Mouse (Mus musculus) embryonic stem cell, embryonic (primary cell): Measurements from ENCODE around the gene Por.

Experiments used
- CTCF ChIA-PET, 4 experiments: fragments of 300-600 bp in 2 of 4; fragments of 350-600 bp in 2 of 4; sonication (Branson Sonifier 250); formaldehyde crosslinking; loops; one replicate each; lab custom pipeline; 2022; ENCODE audit warnings: inconsistent platforms in 2 of 4; lab: Charles Lee
- POLR2A ChIA-PET, 4 experiments: fragments of 300-600 bp in 2 of 4; fragments of 350-600 bp in 2 of 4; sonication (Branson Sonifier 250); formaldehyde crosslinking; loops; one replicate each; lab custom pipeline; 2022; ENCODE audit warnings: antibody characterized with exemption in 4 of 4, inconsistent platforms in 1 of 4; lab: Charles Lee

The Por gene

DNA sequence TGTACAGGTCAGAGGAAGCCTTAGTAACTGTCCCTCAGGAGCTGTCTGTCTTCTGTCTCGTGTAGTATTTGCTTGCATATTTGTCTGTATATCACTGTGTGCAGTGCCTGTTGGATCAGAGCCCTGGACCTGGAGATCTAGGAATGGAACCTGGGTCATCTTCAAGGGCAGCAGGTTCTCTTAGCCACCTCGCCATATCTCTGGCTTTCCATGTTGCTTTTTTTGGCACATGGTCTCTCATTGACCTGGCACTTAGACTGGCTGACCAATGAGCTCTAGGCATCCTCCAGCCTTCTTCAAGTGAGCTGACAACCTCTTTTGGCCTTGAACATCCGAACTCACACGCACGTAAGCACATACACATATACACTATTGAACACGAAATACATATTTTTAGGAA is 32.4 kb downstream of the Por start:
- CTCF ChIA-PET, result interaction anchor here in 3 of 4 experiments (0.6 to 1.8 kb wide), 6 partner anchors 30 to 1641 kb away, joined by 3 to 10 read pairs (median 4); partner anchors contain the start of gene Por (in 1 of the 3)

DNA sequence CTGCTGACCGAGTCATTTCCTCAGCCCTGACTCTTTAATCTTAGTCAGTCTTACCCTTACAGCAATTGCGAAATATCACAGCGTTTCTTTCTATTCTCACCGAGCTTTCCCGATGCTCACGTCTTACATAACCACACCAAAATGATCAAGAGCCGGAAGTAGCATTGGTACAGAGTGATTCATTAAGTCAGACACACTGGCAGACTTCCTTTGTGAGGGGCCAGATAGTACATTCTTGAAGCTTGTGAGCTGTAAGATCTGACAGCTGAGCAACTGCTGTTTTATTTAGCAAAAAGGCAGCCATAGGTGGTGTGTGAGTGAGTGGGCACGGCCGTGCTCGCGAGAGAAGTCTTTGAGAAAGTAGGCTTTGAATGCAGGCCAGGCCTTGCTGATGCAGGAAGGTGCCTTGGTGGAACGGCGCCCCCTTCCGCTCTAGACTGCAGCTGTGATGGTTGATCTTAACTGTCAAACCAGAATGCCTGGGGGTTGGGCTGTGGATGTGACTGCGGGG is 32.9 kb downstream of the Por start:
- ChIA-PET POLR2A (interaction anchor here in 2 of 4 experiments (1.1 to 7.2 kb wide), 13 partner anchors 9 to 76 kb away, joined by 3 to 59 read pairs (median 4); partner anchors contain the start of genes Mdh2 (in 2 of the 2) and Styxl1 (in 2 of the 2)), CTCF (interaction anchor here (0.6 to 1.8 kb wide), 16 partner anchors 12 to 1642 kb away, joined by 3 to 10 read pairs (median 3); partner anchors contain the start of gene Por (in 1 of the 4))

More for the DNA sequence above, 32.4 kb downstream of the Por start:
- POLR2A ChIA-PET, result interaction anchor here in 2 of 4 experiments (1.1 to 7.2 kb wide), 9 partner anchors 9 to 72 kb away, joined by 3 to 59 read pairs (median 4); no protein-coding TSS in a partner anchor

- ChIA-PET CTCF (interaction anchor here in 3 of 4 experiments (0.7 to 1.8 kb wide), 15 partner anchors 12 to 129 kb away, joined by 3 to 10 read pairs (median 3); partner anchors contain the start of gene Por (in 1 of the 3)), POLR2A (interaction anchor here in 2 of 4 experiments (1.1 to 7.2 kb wide), 12 partner anchors 14 to 75 kb away, joined by 3 to 59 read pairs (median 4); partner anchors contain the start of genes Mdh2 (in 2 of the 2) and Styxl1 (in 2 of the 2))
Measured at GRCm38 (mm10) chr5:135703431-135703830, 33.6 kb downstream of the Por start.

- POLR2A ChIA-PET, result interaction anchor here in 2 of 4 experiments (0.6 to 1.2 kb wide), 3 partner anchors 12 to 87 kb away, joined by 3 to 4 read pairs (median 4); no protein-coding TSS in a partner anchor
- CTCF ChIA-PET, result interaction anchor here in 2 of 4 experiments (0.5 to 1.5 kb wide), 2 partner anchors 74 to 1093 kb away, joined by 4 read pairs; no protein-coding TSS in a partner anchor
Measured at GRCm38 (mm10) chr5:135705383-135705782, 35.5 kb downstream of the Por start.

DNA sequence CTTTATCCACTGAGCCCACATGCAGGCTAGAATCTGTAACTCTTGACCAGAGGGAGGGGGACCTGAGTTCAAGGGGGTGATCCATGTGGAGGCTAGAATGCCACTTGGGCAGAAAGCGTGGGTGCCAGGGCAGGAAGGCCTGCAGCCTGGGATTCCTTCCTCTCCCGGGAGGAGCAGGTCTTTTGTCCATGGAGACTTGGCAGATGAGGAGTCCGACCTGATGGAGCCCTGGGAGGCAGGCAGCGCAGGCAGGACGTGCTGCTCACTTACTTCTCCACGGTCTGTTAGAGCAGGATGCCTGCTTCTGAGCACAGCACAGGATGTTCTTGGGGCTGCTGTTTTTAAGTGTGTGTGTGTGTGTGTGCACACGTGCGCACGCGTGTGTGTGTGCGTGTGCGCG is 37.2 kb downstream of the Por start:
- CTCF ChIA-PET, result interaction anchor here in 1 of 4 experiments (1.5 kb wide), 1 partner anchor 76 kb away, joined by 4 read pairs; no protein-coding TSS in a partner anchor
- POLR2A ChIA-PET, result interaction anchor here in 2 of 4 experiments (0.6 to 2.9 kb wide), 8 partner anchors 14 to 88 kb away, joined by 3 to 14 read pairs (median 3); no protein-coding TSS in a partner anchor

- CTCF ChIA-PET, result interaction anchor here in 1 of 4 experiments (0.7 kb wide), 1 partner anchor 77 kb away, joined by 3 read pairs; no protein-coding TSS in a partner anchor
- POLR2A ChIA-PET, result interaction anchor here in 3 of 4 experiments (0.6 to 2.9 kb wide), 12 partner anchors 13 to 589 kb away, joined by 3 to 14 read pairs (median 4); partner anchors contain the start of genes Mdh2 (in 2 of the 3), Styxl1 (in 2 of the 3) and Tmem120a (in 1 of the 3)
Measured at GRCm38 (mm10) chr5:135707855-135708254, 38.0 kb downstream of the Por start.

- CTCF ChIA-PET, result interaction anchor here (0.7 to 2.0 kb wide), 5 partner anchors 14 to 79 kb away, joined by 3 to 12 read pairs (median 9); no protein-coding TSS in a partner anchor
- POLR2A ChIA-PET, result interaction anchor here in 2 of 4 experiments (0.6 to 1.9 kb wide), 5 partner anchors 9 to 66 kb away, joined by 3 to 5 read pairs (median 3); no protein-coding TSS in a partner anchor
Measured at GRCm38 (mm10) chr5:135709716-135710115, 39.9 kb downstream of the Por start.

DNA sequence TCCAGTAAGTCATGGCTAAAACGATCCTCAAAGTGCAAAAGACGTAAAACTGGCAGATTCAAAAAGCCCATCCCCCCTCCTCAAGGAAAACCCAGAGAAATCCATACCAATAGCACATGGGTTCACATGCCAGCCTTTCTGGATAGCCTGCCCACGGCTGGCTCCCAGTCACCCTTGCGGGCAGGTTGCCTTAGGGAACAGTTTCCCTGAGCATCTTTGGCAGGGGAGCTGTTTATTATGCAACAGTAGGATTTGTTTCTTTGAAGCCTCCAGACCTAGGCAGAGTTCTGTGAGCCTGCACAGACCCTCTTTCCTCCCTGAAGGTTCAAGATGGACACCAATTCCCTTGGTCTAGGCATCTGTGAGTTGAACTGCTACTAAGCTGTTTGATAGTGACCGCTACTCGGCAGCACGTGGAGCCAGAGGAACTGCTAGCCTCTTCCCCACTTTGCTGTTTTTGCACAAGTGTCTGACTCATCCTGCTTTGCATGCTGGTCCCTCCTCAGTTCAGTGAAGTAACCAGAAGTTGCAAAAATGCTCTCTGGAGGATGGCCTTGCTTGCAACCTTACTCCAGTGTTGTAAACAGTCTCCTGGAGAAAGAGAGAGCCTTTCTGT is 40.9 kb downstream of the Por start:
- POLR2A ChIA-PET, result interaction anchor here in 3 of 4 experiments (0.6 to 1.9 kb wide), 6 partner anchors 10 to 1197 kb away, joined by 3 to 5 read pairs (median 4); no protein-coding TSS in a partner anchor
- CTCF ChIA-PET, result interaction anchor here in 3 of 4 experiments (0.6 to 1.0 kb wide), 3 partner anchors 14 to 80 kb away, joined by 3 to 10 read pairs (median 3); no protein-coding TSS in a partner anchor

GRCm38 (mm10) chr5:135711582-135712355 is 41.9 kb downstream of the Por start:
- ChIA-PET CTCF (interaction anchor here in 2 of 4 experiments (0.5 to 1.1 kb wide), 2 partner anchors 22 to 310 kb away, joined by 3 to 5 read pairs; no protein-coding TSS in a partner anchor), POLR2A (interaction anchor here in 3 of 4 experiments (0.5 to 2.2 kb wide), 6 partner anchors 9 to 216 kb away, joined by 3 to 6 read pairs (median 4); no protein-coding TSS in a partner anchor)

GRCm38 (mm10) chr5:135712803-135713202 is 43.0 kb downstream of the Por start:
- ChIA-PET CTCF (interaction anchor here in 1 of 4 experiments (0.5 kb wide), 1 partner anchor 311 kb away, joined by 5 read pairs; no protein-coding TSS in a partner anchor), POLR2A (interaction anchor here in 2 of 4 experiments (0.9 to 3.6 kb wide), 6 partner anchors 8 to 21 kb away, joined by 3 to 18 read pairs (median 4); no protein-coding TSS in a partner anchor)

- ChIA-PET CTCF (interaction anchor here in 1 of 4 experiments (1.0 kb wide), 1 partner anchor 37 kb away, joined by 5 read pairs; no protein-coding TSS in a partner anchor), POLR2A (interaction anchor here in 3 of 4 experiments (0.5 to 3.6 kb wide), 8 partner anchors 11 to 249 kb away, joined by 3 to 18 read pairs (median 5); no protein-coding TSS in a partner anchor)
Measured at GRCm38 (mm10) chr5:135713441-135714218, 43.8 kb downstream of the Por start.

GRCm38 (mm10) chr5:135715624-135716023 is 45.8 kb downstream of the Por start:
- POLR2A ChIA-PET, result interaction anchor here in 2 of 4 experiments (0.9 to 3.6 kb wide), 4 partner anchors 9 to 58 kb away, joined by 3 to 18 read pairs (median 4); no protein-coding TSS in a partner anchor
- CTCF ChIA-PET, result interaction anchor here in 2 of 4 experiments (0.6 to 1.1 kb wide), 3 partner anchors 13 to 99 kb away, joined by 4 to 7 read pairs (median 6); no protein-coding TSS in a partner anchor

- ChIA-PET CTCF (interaction anchor here in 1 of 4 experiments (1.6 kb wide), 1 partner anchor 25 kb away, joined by 3 read pairs; the partner anchor contains the start of gene Tmem120a), POLR2A (interaction anchor here in 1 of 4 experiments (1.4 kb wide), 1 partner anchor 25 kb away, joined by 3 read pairs; the partner anchor contains the start of gene Tmem120a)
Measured at GRCm38 (mm10) chr5:135719586-135720120, 49.8 kb downstream of the Por start.

- ChIA-PET CTCF (interaction anchor here in 3 of 4 experiments (0.6 to 1.6 kb wide), 7 partner anchors 13 to 426 kb away, joined by 3 to 6 read pairs (median 3); partner anchors contain the start of gene Tmem120a (in 1 of the 3)), POLR2A (interaction anchor here (0.6 to 1.7 kb wide), 12 partner anchors 8 to 1261 kb away, joined by 3 to 7 read pairs (median 4); partner anchors contain the start of genes Dtx2 (in 1 of the 4), Mdh2 (in 1 of the 4), Styxl1 (in 1 of the 4) and Tmem120a (in 1 of the 4))
Measured at GRCm38 (mm10) chr5:135720121-135720520, 50.3 kb downstream of the Por start.

GRCm38 (mm10) chr5:135721076-135721475 is 51.2 kb downstream of the Por start:
- CTCF ChIA-PET, result interaction anchor here in 3 of 4 experiments (0.6 to 1.6 kb wide), 9 partner anchors 10 to 1138 kb away, joined by 3 to 6 read pairs (median 3); partner anchors contain the start of gene Tmem120a (in 1 of the 3)
- POLR2A ChIA-PET, result interaction anchor here (0.5 to 1.7 kb wide), 15 partner anchors 9 to 1405 kb away, joined by 3 to 7 read pairs (median 4); partner anchors contain the start of genes Dtx2 (in 1 of the 4), Mdh2 (in 1 of the 4), Styxl1 (in 1 of the 4) and Tmem120a (in 1 of the 4)
